Mouse (Mus musculus) heart, embryonic 10.5 days (tissue): ENCODE measurements at regions not wholly inside any gene's neighbourhood (a gene's known extent, or its start where the extent isn't known, plus 50 kb on each side); places are given as distances from the start of the nearest gene placed in this dataset.

Experiments used
- DNase-seq: peaks from one replicate; pipeline ENCODE4 v3.0.0-alpha.2; 2017; ENCODE audit warnings: low spot score
- H3K27ac ChIP-seq: fragments of 300-500 bp; sonication (generic); 2 replicates; pipeline ENCODE4 v1.5.1; 2016; ENCODE audit warnings: mild to moderate bottlenecking
- H3K27me3 ChIP-seq: fragments of 300-500 bp; sonication (generic); 2 replicates; pipeline ENCODE4 v1.6.1; 2016; ENCODE audit warnings: mild to moderate bottlenecking; ENCODE audit not compliant: poor library complexity, insufficient read depth, severe bottlenecking
- H3K36me3 ChIP-seq: fragments of 300-500 bp; sonication (generic); 2 replicates; pipeline ENCODE4 v1.6.1; 2016; ENCODE audit warnings: mild to moderate bottlenecking, moderate library complexity
- H3K4me1 ChIP-seq: fragments of 300-500 bp; sonication (generic); 2 replicates; pipeline ENCODE4 v1.6.1; 2016; ENCODE audit warnings: mild to moderate bottlenecking
- H3K4me3 ChIP-seq: fragments of 300-500 bp; sonication (generic); 2 replicates; pipeline ENCODE4 v1.5.1; 2016; ENCODE audit warnings: mild to moderate bottlenecking, moderate library complexity
- H3K9me3 ChIP-seq: fragments of 300-500 bp; sonication (generic); 2 replicates; pipeline ENCODE4 v1.6.1; 2016; ENCODE audit warnings: mild to moderate bottlenecking, moderate library complexity
- WGBS: fragments of 180-500 bp; shearing (Covaris S2); methylation state at CpG from one replicate; pipeline ENCODE4 v1.1.7; 2016; 5-methylcytosine and 5-hydroxymethylcytosine counted together

- H3K4me1 ChIP-seq, result peaks cover 14% of the 10 kb centered on the region
- H3K27ac ChIP-seq, result no peak overlapping the region
- H3K36me3 ChIP-seq, result no peaks in the 10 kb centered on the region
- H3K4me3 ChIP-seq, result no peak overlapping the region
- 81% methylated on average over 12 of the region's 12 CpGs for WGBS
- H3K27me3 ChIP-seq, result no peaks in the 10 kb centered on the region
- no peak for DNase-seq
- no peaks in the 10 kb centered on the region for H3K9me3 ChIP-seq
These were observed 50.2 kb upstream of the Arntl start for GRCm38 (mm10) chr7:113156861-113157747.
